12 mouse cellular contexts compared by ENCODE assay signal in genomic region chr1:132660354-132660753, GRCm38 (mm10).
DNase-seq lines count a peak whose midpoint lies in the region; ATAC-seq and TF ChIP-seq lines count a peak whose summit lies in the region.
"Had no signal": no experiment of that assay in that cellular context is flagged by ENCODE, and none has a peak within 500 bp of the region (broad histone marks: within the 10 kb centered on the region; RNA-seq: fewer than 3 reads in every experiment).

No protein-coding gene starts in this region.

- 28% methylated on average over 4 of the region's 4 CpGs for WGBS in forebrain, embryonic 13.5 days
- WGBS in midbrain, embryonic 11.5 days = 28% methylated on average over 4 of the region's 4 CpGs
- WGBS in stomach, postnatal 0 days = 30% methylated on average over 4 of the region's 4 CpGs

- H3K4me2 ChIP-seq in forebrain, embryonic 13.5 days = peak overlapping the region; percentile 1; the same call in 1 of the 2 replicates
- no peak overlapping the region for H3K4me2 ChIP-seq in midbrain, embryonic 11.5 days
- no peak overlapping the region for H3K4me2 ChIP-seq in stomach, postnatal 0 days (replicated peaks; ENCODE audit: low read depth)
- H3K4me2 ChIP-seq: heart, embryonic 12.5 days; intestine, embryonic 15.5 days; liver, embryonic 12.5 days; stomach, embryonic 15.5 days had no signal

- no peaks in the 10 kb centered on the region for H3K9me3 ChIP-seq in forebrain, embryonic 13.5 days (replicated peaks)
- H3K9me3 ChIP-seq in midbrain, embryonic 11.5 days (ENCODE audit: control insufficient read depth, low read length) = no peaks in the 10 kb centered on the region
- no peaks in the 10 kb centered on the region for H3K9me3 ChIP-seq in stomach, postnatal 0 days (ENCODE audit: control insufficient read depth, low read length)
- H3K9me3 ChIP-seq: heart, embryonic 12.5 days; intestine, embryonic 15.5 days; liver, embryonic 12.5 days; stomach, embryonic 15.5 days had no signal

- H3K27me3 ChIP-seq in forebrain, embryonic 13.5 days = no peaks in the 10 kb centered on the region
- no peaks in the 10 kb centered on the region for H3K27me3 ChIP-seq in midbrain, embryonic 11.5 days (ENCODE audit: control insufficient read depth, insufficient read depth, low read length)
- no peaks in the 10 kb centered on the region for H3K27me3 ChIP-seq in stomach, postnatal 0 days (ENCODE audit: control insufficient read depth, insufficient read depth, low read length)
- H3K27me3 ChIP-seq: intestine, embryonic 15.5 days; stomach, embryonic 15.5 days had no signal

- peak overlapping the region; percentile 32; the same call in 1 of the 2 replicates for H3K9ac ChIP-seq in forebrain, embryonic 13.5 days
- H3K9ac ChIP-seq in midbrain, embryonic 11.5 days (ENCODE audit: low read length) = no peak overlapping the region; the same call in 1 of the 2 replicates
- no peak overlapping the region for H3K9ac ChIP-seq in stomach, postnatal 0 days (ENCODE audit: low read length)
- H3K9ac ChIP-seq: heart, embryonic 12.5 days; intestine, embryonic 15.5 days; liver, embryonic 12.5 days; stomach, embryonic 15.5 days had no signal

- no peak for DNase-seq in layer of hippocampus, adult 2 months (ENCODE audit: low spot score in 2 of 2)
- DNase-seq in layer of hippocampus, postnatal 14 days (ENCODE audit: low spot score in 2 of 2) = no peak
- peak; percentile 82 for DNase-seq in midbrain, embryonic 11.5 days (ENCODE audit: low spot score, missing footprints)
- no peak for DNase-seq in stomach, postnatal 0 days (ENCODE audit: low spot score)
- DNase-seq in urinary bladder, adult 2 months (ENCODE audit: low spot score) = no peak
- DNase-seq in urinary bladder, postnatal 10 days (ENCODE audit: low spot score) = no peak

- TF ChIP-seq EP300 in stomach, postnatal 0 days (optimal IDR thresholded peaks at IDR 0.05) = no peak

- no peak for TF ChIP-seq CTCF in layer of hippocampus, adult 2 months (conservative IDR thresholded peaks at IDR 0.05)
- TF ChIP-seq CTCF in stomach, postnatal 0 days (IDR thresholded peaks at IDR 0.05; ENCODE audit: low read depth) = no peak

- H3K27ac ChIP-seq in layer of hippocampus, adult 2 months = peak overlapping the region; percentile 78
- peak overlapping the region; percentile 93 for H3K27ac ChIP-seq in forebrain, embryonic 13.5 days
- H3K27ac ChIP-seq in midbrain, embryonic 11.5 days (ENCODE audit: low read depth, low read length) = peak overlapping the region; percentile 78
- no peak overlapping the region for H3K27ac ChIP-seq in stomach, postnatal 0 days (replicated peaks)
- H3K27ac ChIP-seq: intestine, embryonic 15.5 days; liver, embryonic 12.5 days; stomach, embryonic 15.5 days had no signal

- peaks cover 4% of the 10 kb centered on the region for H3K36me3 ChIP-seq in forebrain, embryonic 13.5 days (ENCODE audit: poor library complexity, severe bottlenecking)
- H3K36me3 ChIP-seq in midbrain, embryonic 11.5 days (ENCODE audit: control insufficient read depth, insufficient read depth, low read length) = no peaks in the 10 kb centered on the region
- H3K36me3 ChIP-seq in stomach, postnatal 0 days (ENCODE audit: control insufficient read depth, insufficient read depth, low read length) = no peaks in the 10 kb centered on the region
- H3K36me3 ChIP-seq: heart, embryonic 12.5 days; intestine, embryonic 15.5 days; liver, embryonic 12.5 days; stomach, embryonic 15.5 days had no signal

- no peak overlapping the region for H3K4me3 ChIP-seq in layer of hippocampus, adult 2 months
- H3K4me3 ChIP-seq in forebrain, embryonic 13.5 days = no peak overlapping the region
- no peak overlapping the region for H3K4me3 ChIP-seq in midbrain, embryonic 11.5 days (ENCODE audit: low read depth, low read length)
- no peak overlapping the region for H3K4me3 ChIP-seq in stomach, postnatal 0 days (ENCODE audit: low read depth, low read length)
- H3K4me3 ChIP-seq: heart, embryonic 12.5 days; intestine, embryonic 15.5 days; liver, embryonic 12.5 days; megakaryocyte, embryonic 14.5 days; stomach, embryonic 15.5 days had no signal

- peaks cover 51% of the 10 kb centered on the region for H3K4me1 ChIP-seq in forebrain, embryonic 13.5 days
- H3K4me1 ChIP-seq in midbrain, embryonic 11.5 days (ENCODE audit: control insufficient read depth, insufficient read depth, low read length) = peaks cover 17% of the 10 kb centered on the region; the same call in 1 of the 2 replicates
- no peaks in the 10 kb centered on the region for H3K4me1 ChIP-seq in stomach, postnatal 0 days (replicated peaks; ENCODE audit: control insufficient read depth, insufficient read depth)
- H3K4me1 ChIP-seq: heart, embryonic 12.5 days; intestine, embryonic 15.5 days; liver, embryonic 12.5 days; megakaryocyte, embryonic 14.5 days; stomach, embryonic 15.5 days had no signal

- ATAC-seq in forebrain, embryonic 13.5 days = peak; percentile 31; the same call in 1 of the 2 replicates
- peak; percentile 59; the same call in 1 of the 2 replicates for ATAC-seq in midbrain, embryonic 11.5 days (ENCODE audit: low FRiP score)
- 0 out of 2 replicates have a peak, but pooled peaks have one; percentile 18 for ATAC-seq in stomach, postnatal 0 days (ENCODE audit: low FRiP score, low TSS enrichment)
- ATAC-seq: intestine, embryonic 15.5 days; liver, embryonic 12.5 days had no signal
